Mouse (Mus musculus) lung, postnatal 0 days (tissue): ENCODE data around the gene Fam214a.

Experiments
- CTCF ChIP-seq: IDR thresholded peaks from 2 replicates; pipeline ENCODE4 v1.5.1; 2016; ENCODE audit warnings: antibody characterized with exemption, mild to moderate bottlenecking
- EP300 ChIP-seq: IDR thresholded peaks from 2 replicates; pipeline ENCODE4 v1.6.1; 2016; ENCODE audit warnings: antibody characterized with exemption, mild to moderate bottlenecking, control low read depth

DNA sequence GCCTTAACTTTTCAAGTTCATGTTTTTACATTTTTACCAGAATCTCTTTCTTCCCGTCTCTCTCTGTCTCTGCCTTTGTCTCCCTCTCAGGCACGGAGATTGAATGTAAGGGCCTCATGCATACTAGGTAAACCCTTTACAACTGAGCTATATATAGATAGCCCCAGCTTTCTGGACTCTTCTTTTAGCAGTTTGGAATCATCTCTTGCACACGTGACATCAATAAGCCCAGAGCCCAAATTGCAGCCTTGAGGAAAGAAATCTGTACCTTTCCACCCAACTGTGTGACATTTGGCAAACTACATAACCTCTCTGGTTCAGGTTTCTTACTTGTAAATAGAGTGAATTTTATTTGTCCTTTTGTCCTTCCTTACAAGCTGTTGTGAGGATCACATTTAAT is 119.7 kb downstream of the Fam214a start:
- TF ChIP-seq CTCF (no peak), EP300 (no peak)
